In genomic region chr1:107583958-107584376, GRCm38 (mm10) we compare ENCODE assay signal across 25 mouse cellular contexts. TPM values are rescaled to one million over a fixed set of nuclear protein-coding genes. Genes with fewer than 3 reads are reported as not detected.
DNase-seq lines count a peak whose midpoint lies in the region; ATAC-seq and TF ChIP-seq lines count a peak whose summit lies in the region.
"Had no signal": no experiment of that assay in that cellular context is flagged by ENCODE, and none has a peak within 500 bp of the region (broad histone marks: within the 10 kb centered on the region; RNA-seq: fewer than 3 reads in every experiment).

No protein-coding gene starts in this region.

- H3K4me2 ChIP-seq in neural tube, embryonic 15.5 days, result no peak overlapping the region
- H3K4me2 ChIP-seq: embryonic facial prominence, embryonic 15.5 days; hindbrain, embryonic 12.5 days; limb, embryonic 15.5 days; lung, embryonic 14.5 days; stomach, embryonic 15.5 days had no signal

- DNase-seq in lung, postnatal 36 days, result peak; percentile 7
- no peak for DNase-seq in lung, postnatal 25 days (ENCODE audit: low spot score)
- DNase-seq in monocyte, adult 2 months (ENCODE audit: low read depth in 1 of 2, low spot score in 2 of 2), result peak; percentile 42 to 54
- DNase-seq in layer of hippocampus, adult 18-20 months (ENCODE audit: low spot score in 2 of 2), result no peak
- DNase-seq in spleen, adult 12 weeks (ENCODE audit: low spot score), result no peak
- DNase-seq: adrenal gland, postnatal 14 days; cerebellum, adult 9-11 months; embryo, embryonic 11 days; gastrocnemius, postnatal 14 days; kidney, adult 8-10 months; kidney, postnatal 36 days; lung, embryonic 14.5 days; right cerebral cortex, adult 18-20 months; spleen, adult 18-20 months; thymus, adult 2 months had no signal

- no peak overlapping the region for H3K4me3 ChIP-seq in bone marrow macrophage, adult 2 months (ENCODE audit: insufficient read depth, low read length)
- no peak overlapping the region for H3K4me3 ChIP-seq in neural tube, embryonic 15.5 days (replicated peaks)
- H3K4me3 ChIP-seq: embryonic facial prominence, embryonic 15.5 days; hindbrain, embryonic 12.5 days; limb, embryonic 15.5 days; megakaryocyte, embryonic 14.5 days; stomach, embryonic 15.5 days had no signal

- no peak overlapping the region for H3K9ac ChIP-seq in neural tube, embryonic 15.5 days (replicated peaks)
- H3K9ac ChIP-seq: embryonic facial prominence, embryonic 15.5 days; hindbrain, embryonic 12.5 days; limb, embryonic 15.5 days; lung, embryonic 14.5 days; stomach, embryonic 15.5 days had no signal

- peak overlapping the region; percentile 87 for H3K27ac ChIP-seq in bone marrow macrophage, adult 2 months (ENCODE audit: insufficient read depth, low read depth, low read length)
- no peak overlapping the region for H3K27ac ChIP-seq in neural tube, embryonic 15.5 days (replicated peaks)
- H3K27ac ChIP-seq: embryonic facial prominence, embryonic 15.5 days; hindbrain, embryonic 12.5 days; limb, embryonic 15.5 days; stomach, embryonic 15.5 days had no signal

- peaks cover 29% of the 10 kb centered on the region for H3K4me1 ChIP-seq in bone marrow macrophage, adult 2 months (ENCODE audit: control insufficient read depth, insufficient read depth, low read length)
- H3K4me1 ChIP-seq in neural tube, embryonic 15.5 days, result no peaks in the 10 kb centered on the region
- H3K4me1 ChIP-seq: embryonic facial prominence, embryonic 15.5 days; hindbrain, embryonic 12.5 days; limb, embryonic 15.5 days; stomach, embryonic 15.5 days had no signal

- H3K27me3 ChIP-seq in neural tube, embryonic 15.5 days (replicated peaks), result no peaks in the 10 kb centered on the region
- H3K27me3 ChIP-seq: embryonic facial prominence, embryonic 15.5 days; hindbrain, embryonic 12.5 days; limb, embryonic 15.5 days; megakaryocyte, embryonic 14.5 days; Patski; stomach, embryonic 15.5 days had no signal

- H3K9me3 ChIP-seq in neural tube, embryonic 15.5 days (replicated peaks), result no peaks in the 10 kb centered on the region
- H3K9me3 ChIP-seq: embryonic facial prominence, embryonic 15.5 days; hindbrain, embryonic 12.5 days; limb, embryonic 15.5 days; megakaryocyte, embryonic 14.5 days; stomach, embryonic 15.5 days had no signal

- H3K36me3 ChIP-seq in neural tube, embryonic 15.5 days, result no peaks in the 10 kb centered on the region
- H3K36me3 ChIP-seq: embryonic facial prominence, embryonic 15.5 days; hindbrain, embryonic 12.5 days; limb, embryonic 15.5 days; stomach, embryonic 15.5 days had no signal

- 44% methylated on average over 1 of the region's 1 CpGs for WGBS in neural tube, embryonic 15.5 days

- ATAC-seq in neural tube, embryonic 15.5 days (ENCODE audit: low FRiP score), result no peak
- ATAC-seq: activated CD4-positive, CD25-positive, alpha-beta regulatory T cell, adult 4 months; inflammation-experienced regulatory T-cells, adult 6 months; Patski had no signal

- no peak for TF ChIP-seq CTCF in bone marrow macrophage, adult 2 months (IDR thresholded peaks at IDR 0.05; ENCODE audit: low read depth, low read length)

- TF ChIP-seq POLR2A in bone marrow macrophage, adult 2 months (IDR thresholded peaks at IDR 0.05; ENCODE audit: borderline replicate concordance, low read depth, low read length), result no peak

RNA-seq across cellular contexts. Expression of gene Serpinb8, which starts 5.8 kb away (rescaled TPM):
- 57.4 and 61.9 TPM in 2 replicates for polyA plus RNA-seq in bone marrow macrophage, adult 2 months (2012; ENCODE audit: insufficient read depth, insufficient read length, missing spikeins)
- 1 to 10 TPM; 2.6 to 3.7 TPM for total RNA-seq in layer of hippocampus, adult 18-20 months (2021)
- polyA plus RNA-seq in neural tube, embryonic 15.5 days (2015; fragmentation: Nextera tagmentation; extraction: Ambion mirVana), result 0.33 and 0.84 TPM in 2 replicates
- polyA plus RNA-seq: activated CD4-positive, CD25-positive, alpha-beta regulatory T cell, adult 4 months had no signal

Comparison
In these comparisons a context has a peak if more than half of its experiments do, and no peak if none do; other contexts are left out.
1. DNase-seq: peak in lung, postnatal 36 days (single experiment) and monocyte, adult 2 months (2 of 2); none in lung, postnatal 25 days (single experiment), layer of hippocampus, adult 18-20 months (0 of 2) and spleen, adult 12 weeks (single experiment).
2. RNA of gene Serpinb8, which starts 5.8 kb away (polyA plus RNA-seq): 57.4 to 61.9 TPM in bone marrow macrophage, adult 2 months; 0.33 to 0.84 TPM in neural tube, embryonic 15.5 days; every median in the first group is over 10 times any median in the second.